Mouse (Mus musculus) monocyte, adult 5-6 weeks (primary cell): Measurements from ENCODE around the gene Tmem59. TPM values are rescaled to one million over a fixed set of nuclear protein-coding genes. Genes with fewer than 3 reads are reported as not detected.

Source experiments
- ATAC-seq: fragments of 153-309, 156-312 bp; replicated peaks from 2 replicates; pipeline ENCODE4 v1.8.0; 2017; ENCODE audit warnings: mild to moderate bottlenecking; ENCODE audit not compliant: low TSS enrichment, insufficient number of reproducible peaks, severe bottlenecking, poor library complexity, low FRiP score
- total RNA-seq: library from RNA; stranded (forward); fragments of 200-1000, 200-491, 200-594 nt; gene quantifications from 3 replicates; pipeline ENCODE4 v1.2.3, GENCODE M21; 2017

Tmem59 gene
- total RNA-seq, 1 experiment from 2014 or later = 208 TPM

GRCm38 (mm10) chr4:107221524-107221923 is 43.3 kb downstream of the Tmem59 start:
- no peak for ATAC-seq

GRCm38 (mm10) chr4:107223225-107224204 is 45.3 kb downstream of the Tmem59 start:
- no peak for ATAC-seq

GRCm38 (mm10) chr4:107226313-107226712 is 48.1 kb downstream of the Tmem59 start:
- ATAC-seq = no peak

- ATAC-seq = no peak
Measured at GRCm38 (mm10) chr4:107232219-107232618, 54.0 kb downstream of the Tmem59 start.

- ATAC-seq = no peak
Measured at GRCm38 (mm10) chr4:107238253-107238652, 60.1 kb downstream of the Tmem59 start.

- ATAC-seq = no peak
Measured at GRCm38 (mm10) chr4:107240196-107240595, 62.0 kb downstream of the Tmem59 start.

- no peak for ATAC-seq
Measured at GRCm38 (mm10) chr4:107243365-107244333, 65.5 kb downstream of the Tmem59 start.

- ATAC-seq = no peak
Measured at GRCm38 (mm10) chr4:107245368-107245767, 67.2 kb downstream of the Tmem59 start.

GRCm38 (mm10) chr4:107246040-107246439 is 67.8 kb downstream of the Tmem59 start:
- ATAC-seq = no peak

GRCm38 (mm10) chr4:107247110-107247509 is 68.9 kb downstream of the Tmem59 start:
- ATAC-seq = no peak

- no peak for ATAC-seq
Measured at GRCm38 (mm10) chr4:107248061-107248460, 69.9 kb downstream of the Tmem59 start.

- no peak for ATAC-seq
Measured at GRCm38 (mm10) chr4:107249471-107249870, 71.3 kb downstream of the Tmem59 start.

- ATAC-seq = no peak
Measured at GRCm38 (mm10) chr4:107250494-107250893, 72.3 kb downstream of the Tmem59 start.

Other genes starting within 250 kb of the Tmem59 start
- gene Mrpl37, start 111.5 kb upstream of the Tmem59 start, total RNA-seq = 11.1 to 25.7 TPM (median 18.3 TPM) in 3 replicates
- 0.64 to 7.9 TPM (median 1.5 TPM) in 3 replicates for gene Cyb5rl, start 111.4 kb upstream of the Tmem59 start, total RNA-seq
- not detected in 3 replicates for gene Cdcp2, start 81.5 kb upstream of the Tmem59 start, total RNA-seq
- 12.8 to 15.4 TPM (median 15.4 TPM) in 3 replicates for gene Tceanc2, start 717 bp downstream of the Tmem59 start, total RNA-seq
- not detected in 3 replicates for gene Ldlrad1, start 30.8 kb downstream of the Tmem59 start, total RNA-seq
- gene Lrrc42, start 75.1 kb downstream of the Tmem59 start, total RNA-seq = 4.7 to 7.3 TPM (median 7.1 TPM) in 3 replicates
- gene Hspb11, start 75.2 kb downstream of the Tmem59 start, total RNA-seq = 3.4 to 26.6 TPM (median 8.9 TPM) in 3 replicates
- not detected in 3 replicates for gene Dio1, start 128.8 kb downstream of the Tmem59 start, total RNA-seq
- 34.3 to 53.2 TPM (median 48.5 TPM) in 3 replicates for gene Yipf1, start 136.0 kb downstream of the Tmem59 start, total RNA-seq
- gene Ndc1, start 189.4 kb downstream of the Tmem59 start, total RNA-seq = 3.7 to 6.6 TPM (median 4.9 TPM) in 3 replicates